Mouse (Mus musculus) bone marrow macrophage, adult 2 months (primary cell): Measurements from ENCODE around the gene Nrm. TPM values are rescaled to one million over a fixed set of nuclear protein-coding genes. Genes with fewer than 3 reads are reported as not detected.
A peak's percentile ranks its signal among the peaks of the same experiment; 100 is the strongest.

Experiments used
- H3K27ac ChIP-seq: 2 replicates; pipeline ENCODE4 v1.5.1; 2012; ENCODE audit warnings: low read depth, low read length; ENCODE audit not compliant: insufficient read depth
- H3K4me1 ChIP-seq: 2 replicates; pipeline ENCODE4 v1.6.1; 2012; ENCODE audit warnings: low read length; ENCODE audit not compliant: control insufficient read depth, insufficient read depth
- H3K4me3 ChIP-seq: 2 replicates; pipeline ENCODE4 v1.5.1; 2012; ENCODE audit warnings: mild to moderate bottlenecking, low read length, moderate library complexity; ENCODE audit not compliant: insufficient read depth
- CTCF ChIP-seq: IDR thresholded peaks from 2 replicates; pipeline ENCODE4 v1.5.1; 2012; ENCODE audit warnings: low read depth, mild to moderate bottlenecking, low read length, moderate library complexity
- POLR2A ChIP-seq: IDR thresholded peaks from 2 replicates; pipeline ENCODE4 v1.6.1; 2012; ENCODE audit warnings: mild to moderate bottlenecking, low read depth, low read length, borderline replicate concordance
- polyA plus RNA-seq: library from polyadenylated mRNA; stranded (reverse); fragments of >200 nt; gene quantifications from 2 replicates; pipeline ENCODE4 v1.2.4, GENCODE M21; 2012; ENCODE audit not compliant: missing spikeins, insufficient read depth, insufficient read length

The Nrm gene
- polyA plus RNA-seq, 1 experiment: 31.7 TPM

GRCm38 (mm10) chr17:35900636-35901035 is 39.5 kb downstream of the Nrm start:
- peaks cover 18% of the 10 kb centered on the region for H3K4me1 ChIP-seq
- TF ChIP-seq POLR2A (no peak), CTCF (no peak)
- no peak overlapping the region for H3K4me3 ChIP-seq
- no peak overlapping the region for H3K27ac ChIP-seq

- TF ChIP-seq CTCF (no peak), POLR2A (no peak)
- Histone ChIP-seq H3K4me3 (no peak overlapping the region), H3K27ac (no peak overlapping the region), H3K4me1 (peaks cover 9% of the 10 kb centered on the region)
Measured at GRCm38 (mm10) chr17:35903343-35903991, 42.3 kb downstream of the Nrm start.

GRCm38 (mm10) chr17:35903992-35904355 is 42.9 kb downstream of the Nrm start:
- Histone ChIP-seq H3K4me3 (no peak overlapping the region), H3K27ac (no peak overlapping the region), H3K4me1 (peaks cover 9% of the 10 kb centered on the region)
- TF ChIP-seq POLR2A: no peak
- TF ChIP-seq CTCF: no peak

- Histone ChIP-seq H3K4me1 (peaks cover 10% of the 10 kb centered on the region), H3K27ac (no peak overlapping the region), H3K4me3 (no peak overlapping the region)
- TF ChIP-seq CTCF (no peak), POLR2A (no peak)
Measured at GRCm38 (mm10) chr17:35905587-35905986, 44.5 kb downstream of the Nrm start.

GRCm38 (mm10) chr17:35907609-35908008 is 46.5 kb downstream of the Nrm start:
- peaks cover 9% of the 10 kb centered on the region for H3K4me1 ChIP-seq
- TF ChIP-seq CTCF: no peak
- no peak for TF ChIP-seq POLR2A
- no peak overlapping the region for H3K4me3 ChIP-seq
- no peak overlapping the region for H3K27ac ChIP-seq

- TF ChIP-seq CTCF: no peak
- TF ChIP-seq POLR2A: no peak
- H3K4me3 ChIP-seq: peak overlapping the region; percentile 85
- no peak overlapping the region; the same call in 1 of the 2 replicates for H3K27ac ChIP-seq
- H3K4me1 ChIP-seq: peaks cover 10% of the 10 kb centered on the region
Measured at GRCm38 (mm10) chr17:35909186-35909918, 48.2 kb downstream of the Nrm start.

- H3K4me1 ChIP-seq: peaks cover 14% of the 10 kb centered on the region
- H3K27ac ChIP-seq: peak within 1 kb of the TSS; percentile 32
- peak within 1 kb of the TSS; percentile 85 for H3K4me3 ChIP-seq
- TF ChIP-seq POLR2A (no peak), CTCF (no peak)
Measured at GRCm38 (mm10) chr17:35909919-35910369, 48.8 kb downstream of the Nrm start, which contains the start of gene Atat1. TSS of gene Atat1 (minus strand) at chr17:35910075.

- H3K27ac ChIP-seq: 0 out of 2 replicates have a peak overlapping the region, but pooled peaks have one; percentile 61
- no peak for TF ChIP-seq CTCF
- TF ChIP-seq POLR2A: no peak
- peaks cover 20% of the 10 kb centered on the region for H3K4me1 ChIP-seq
- H3K4me3 ChIP-seq: peak overlapping the region; percentile 82
Measured at GRCm38 (mm10) chr17:35914975-35915374, 53.9 kb downstream of the Nrm start.

Other genes with a start within 250 kb of the Nrm start
- not detected in 2 replicates for gene Gm9573, start 234.7 kb upstream of the Nrm start, polyA plus RNA-seq
- gene Mucl3, start 217.6 kb upstream of the Nrm start, polyA plus RNA-seq: not detected in 2 replicates
- gene Vars2, start 193.7 kb upstream of the Nrm start, polyA plus RNA-seq: 10.2 and 12.1 TPM in 2 replicates
- gene Gtf2h4, start 187.6 kb upstream of the Nrm start, polyA plus RNA-seq: 12.2 and 15.8 TPM in 2 replicates
- 0.60 and 0.63 TPM in 2 replicates for gene Ddr1, start 156.7 kb upstream of the Nrm start, polyA plus RNA-seq
- 40.6 and 46.7 TPM in 2 replicates for gene Ier3, start 39.6 kb upstream of the Nrm start, polyA plus RNA-seq
- 52.7 and 69.3 TPM in 2 replicates for gene Flot1, start 38.1 kb upstream of the Nrm start, polyA plus RNA-seq
- 481 and 519 TPM in 2 replicates for gene Tubb5, start 23.0 kb upstream of the Nrm start, polyA plus RNA-seq
- 16.1 and 17.7 TPM in 2 replicates for gene Mdc1, start 19.8 kb upstream of the Nrm start, polyA plus RNA-seq
- 202 and 205 TPM in 2 replicates for gene Ppp1r18, start 4.3 kb downstream of the Nrm start, polyA plus RNA-seq
- gene Dhx16, start 18.5 kb downstream of the Nrm start, polyA plus RNA-seq: 57.5 and 77.6 TPM in 2 replicates
- 36.9 and 39.3 TPM in 2 replicates for gene 2310061I04Rik, start 36.1 kb downstream of the Nrm start, polyA plus RNA-seq
- gene Atat1, start 48.8 kb downstream of the Nrm start, polyA plus RNA-seq: 22.7 and 23.8 TPM in 2 replicates
- gene Mrps18b, start 55.1 kb downstream of the Nrm start, polyA plus RNA-seq: 21.0 and 29.4 TPM in 2 replicates
- gene Ppp1r10, start 55.1 kb downstream of the Nrm start, polyA plus RNA-seq: 36.0 and 46.0 TPM in 2 replicates
- 96.1 and 104 TPM in 2 replicates for gene Abcf1, start 108.4 kb downstream of the Nrm start, polyA plus RNA-seq
- gene Gnl1, start 118.5 kb downstream of the Nrm start, polyA plus RNA-seq: 27.7 and 28.1 TPM in 2 replicates
- gene Prr3, start 118.9 kb downstream of the Nrm start, polyA plus RNA-seq: 15.6 and 19.5 TPM in 2 replicates
- 52.2 and 56.0 TPM in 2 replicates for gene H2-T24, start 159.2 kb downstream of the Nrm start, polyA plus RNA-seq
- gene H2-T23, start 171.5 kb downstream of the Nrm start, polyA plus RNA-seq: 351 and 364 TPM in 2 replicates
- gene H2-T22, start 181.4 kb downstream of the Nrm start, polyA plus RNA-seq: 89.0 and 112 TPM in 2 replicates
- gene Gm6034, start 181.6 kb downstream of the Nrm start, polyA plus RNA-seq: 0.72 TPM in 1 of 2 replicates, not detected in the other
- not detected in 2 replicates for gene Gm11127, start 197.1 kb downstream of the Nrm start, polyA plus RNA-seq